Mouse (Mus musculus) embryo, embryonic 11 days (tissue): Measurements from ENCODE around the gene Trappc12.

ENCODE experiments used
- DNase-seq: peaks from one replicate; pipeline ENCODE4 v3.0.0-alpha.2; 2015

Trappc12 gene

DNA sequence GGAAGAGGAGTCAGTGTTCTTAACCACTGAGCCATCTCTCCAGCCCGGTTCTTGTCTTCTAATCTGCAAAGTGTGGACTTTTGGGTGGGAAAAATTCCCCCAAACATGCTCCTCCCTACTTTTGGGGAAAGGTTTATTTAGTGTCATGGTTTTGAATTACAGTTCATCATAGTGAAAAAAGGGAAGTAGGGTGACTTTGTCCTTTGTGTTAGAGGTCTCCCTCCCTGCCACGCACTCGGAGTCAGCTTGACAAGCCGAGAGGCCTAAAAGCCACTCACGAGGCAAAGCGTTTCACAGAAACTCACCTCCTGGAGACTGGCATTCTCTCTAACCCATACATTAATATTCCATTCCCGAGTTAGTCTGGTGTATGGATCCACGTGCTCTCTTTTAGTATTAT lies 17.6 kb downstream of the Trappc12 start:
- no peak for DNase-seq

GRCm38 (mm10) chr12:28727061-28727460 lies 23.2 kb downstream of the Trappc12 start:
- DNase-seq = no peak

GRCm38 (mm10) chr12:28726204-28726603 lies 24.1 kb downstream of the Trappc12 start:
- DNase-seq = no peak

GRCm38 (mm10) chr12:28724366-28724765 lies 25.9 kb downstream of the Trappc12 start:
- DNase-seq = no peak

GRCm38 (mm10) chr12:28718106-28718505 lies 32.2 kb downstream of the Trappc12 start:
- DNase-seq = no peak

DNA sequence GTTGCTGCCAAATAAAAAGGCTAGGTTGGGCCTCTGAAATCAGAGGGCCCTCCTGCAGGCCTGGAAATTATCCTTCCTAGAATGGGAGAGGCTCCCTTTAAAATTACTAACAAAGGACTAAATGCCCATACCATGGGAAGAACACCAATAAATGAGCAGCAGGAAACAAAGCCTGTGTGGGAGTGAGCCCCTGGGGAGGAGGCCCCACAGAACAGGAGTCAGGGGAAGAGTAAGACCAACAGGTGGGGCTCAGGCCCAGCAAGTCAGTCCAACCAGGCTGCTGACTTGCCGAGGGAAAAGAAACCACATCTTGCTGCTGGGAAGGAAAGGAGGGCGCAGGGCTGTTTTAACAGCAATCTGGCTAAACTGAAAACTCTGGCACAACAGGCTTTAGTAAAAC lies 33.2 kb downstream of the Trappc12 start:
- DNase-seq = no peak

DNA sequence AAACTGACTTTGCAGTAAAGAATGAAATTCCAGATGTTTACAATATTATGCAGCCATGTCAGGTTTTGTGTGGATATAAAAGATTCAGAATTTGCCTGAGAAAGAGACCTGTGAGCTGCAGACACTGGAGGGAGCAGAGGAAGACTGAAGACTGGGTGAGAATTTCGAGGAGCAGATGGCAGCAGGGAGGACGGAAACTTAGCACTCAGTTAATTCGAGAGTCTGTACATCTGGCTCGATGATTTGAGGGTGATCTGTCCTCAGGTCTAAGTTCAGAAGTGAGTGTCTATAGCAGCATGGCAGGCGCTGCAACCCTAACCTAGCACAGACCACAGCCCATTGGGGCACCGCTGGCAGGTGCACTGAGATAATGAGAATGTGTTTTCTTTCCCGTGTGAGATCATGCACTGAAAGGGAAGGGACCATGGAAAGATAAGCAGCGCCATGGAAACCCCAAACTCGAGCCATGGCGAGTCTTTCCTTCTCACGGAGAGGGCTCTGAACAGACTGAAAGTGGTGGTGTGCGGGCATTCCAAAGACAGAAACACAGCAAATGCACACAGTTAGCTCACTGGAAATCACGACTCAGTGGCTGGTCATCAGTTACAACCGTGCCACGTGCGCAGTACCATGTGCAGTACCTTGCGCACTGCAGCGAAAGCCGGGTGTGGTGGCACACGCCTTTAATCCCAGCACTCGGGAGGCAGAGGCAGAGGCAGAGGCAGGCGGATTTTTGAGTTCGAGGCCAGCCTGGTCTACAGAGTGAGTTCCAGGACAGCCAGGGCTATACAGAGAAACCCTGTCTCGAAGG lies 35.2 kb downstream of the Trappc12 start:
- DNase-seq = no peak

- no peak for DNase-seq
Observed at GRCm38 (mm10) chr12:28710566-28711185, 39.6 kb downstream of the Trappc12 start.

DNA sequence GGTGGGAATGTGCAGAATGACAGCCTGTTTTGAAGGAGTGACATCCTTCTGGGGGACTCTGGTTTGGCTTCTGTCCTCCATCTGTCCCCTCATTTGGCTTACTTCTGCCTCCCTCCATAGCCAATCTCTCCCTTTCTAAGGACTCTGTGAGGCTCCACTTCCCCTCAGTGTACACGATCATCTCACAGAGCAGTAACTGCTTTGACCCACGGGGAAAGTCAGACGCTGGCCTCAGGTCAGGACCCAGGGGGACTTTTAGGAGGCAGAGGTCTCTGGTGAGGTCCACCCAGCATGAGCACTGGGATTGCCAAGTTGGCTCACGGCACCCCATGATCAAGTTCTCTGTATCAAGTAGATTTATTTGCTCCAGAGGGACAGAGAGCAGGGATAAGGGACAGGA lies 42.1 kb downstream of the Trappc12 start:
- DNase-seq = no peak

DNA sequence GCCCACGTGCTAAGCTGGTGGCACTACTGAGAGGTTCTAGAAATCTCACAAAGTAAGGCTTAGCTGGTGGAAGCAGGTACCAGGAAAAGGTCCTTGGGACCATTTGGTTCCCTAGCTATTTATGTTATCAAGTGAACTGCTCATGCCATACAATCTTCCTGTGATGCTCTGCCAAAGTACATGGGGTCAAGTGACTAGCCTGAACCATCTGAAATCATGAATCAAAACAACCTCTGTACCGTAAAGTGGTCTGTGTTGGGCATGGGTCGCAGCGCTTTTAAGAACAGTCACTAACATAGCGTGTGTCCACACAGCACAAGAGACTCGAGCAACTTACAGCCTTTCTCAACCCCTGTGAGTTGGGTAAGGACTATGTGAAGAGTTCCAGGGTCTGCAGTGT lies 45.1 kb downstream of the Trappc12 start:
- DNase-seq = no peak

- peak; percentile 66 for DNase-seq
Observed at GRCm38 (mm10) chr12:28704381-28704780, 45.9 kb downstream of the Trappc12 start.

- no peak for DNase-seq
Observed at GRCm38 (mm10) chr12:28701302-28701701, 49.0 kb downstream of the Trappc12 start.

- DNase-seq = no peak
Observed at GRCm38 (mm10) chr12:28700561-28701025, 49.7 kb downstream of the Trappc12 start.

GRCm38 (mm10) chr12:28700101-28700511 lies 50.2 kb downstream of the Trappc12 start:
- DNase-seq = no peak

DNA sequence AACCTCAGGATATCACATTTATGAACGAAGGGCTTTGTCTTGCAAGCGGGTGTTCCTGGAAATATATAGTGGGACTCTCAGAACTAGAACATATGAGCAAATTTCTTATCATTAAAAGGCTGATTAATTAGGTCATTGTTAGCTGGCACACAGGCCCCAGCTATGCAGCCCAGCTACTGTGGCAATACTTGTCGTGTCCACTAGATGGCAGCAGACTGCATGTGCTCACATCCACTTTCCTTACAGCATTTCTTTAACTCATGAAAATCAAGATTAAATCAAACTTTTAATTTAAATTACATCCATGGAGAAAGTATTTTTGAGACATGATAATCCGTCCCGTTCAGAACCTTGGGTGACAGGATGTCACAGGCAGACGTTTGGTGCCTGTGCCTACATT lies 50.6 kb downstream of the Trappc12 start:
- DNase-seq = peak; percentile 75

DNA sequence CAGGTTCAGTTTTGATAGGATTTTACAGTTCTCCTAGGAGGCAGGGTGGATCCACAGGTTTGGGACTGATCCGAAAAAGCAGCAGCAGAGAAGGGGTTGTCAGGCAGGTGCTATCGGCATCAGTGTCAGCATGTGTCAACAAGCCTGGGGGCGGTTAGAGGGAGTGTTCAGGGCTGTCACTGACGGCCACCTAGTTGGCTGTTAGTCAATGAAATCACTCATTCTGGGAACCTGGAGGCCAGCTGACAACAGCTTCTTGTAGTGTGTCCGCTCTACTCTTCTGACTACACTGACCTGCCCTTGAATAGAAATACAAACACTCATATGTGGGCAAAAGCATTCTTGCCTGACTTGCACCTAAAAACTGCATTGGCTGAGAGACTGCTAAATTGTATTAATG lies 51.2 kb downstream of the Trappc12 start:
- DNase-seq = no peak

DNA sequence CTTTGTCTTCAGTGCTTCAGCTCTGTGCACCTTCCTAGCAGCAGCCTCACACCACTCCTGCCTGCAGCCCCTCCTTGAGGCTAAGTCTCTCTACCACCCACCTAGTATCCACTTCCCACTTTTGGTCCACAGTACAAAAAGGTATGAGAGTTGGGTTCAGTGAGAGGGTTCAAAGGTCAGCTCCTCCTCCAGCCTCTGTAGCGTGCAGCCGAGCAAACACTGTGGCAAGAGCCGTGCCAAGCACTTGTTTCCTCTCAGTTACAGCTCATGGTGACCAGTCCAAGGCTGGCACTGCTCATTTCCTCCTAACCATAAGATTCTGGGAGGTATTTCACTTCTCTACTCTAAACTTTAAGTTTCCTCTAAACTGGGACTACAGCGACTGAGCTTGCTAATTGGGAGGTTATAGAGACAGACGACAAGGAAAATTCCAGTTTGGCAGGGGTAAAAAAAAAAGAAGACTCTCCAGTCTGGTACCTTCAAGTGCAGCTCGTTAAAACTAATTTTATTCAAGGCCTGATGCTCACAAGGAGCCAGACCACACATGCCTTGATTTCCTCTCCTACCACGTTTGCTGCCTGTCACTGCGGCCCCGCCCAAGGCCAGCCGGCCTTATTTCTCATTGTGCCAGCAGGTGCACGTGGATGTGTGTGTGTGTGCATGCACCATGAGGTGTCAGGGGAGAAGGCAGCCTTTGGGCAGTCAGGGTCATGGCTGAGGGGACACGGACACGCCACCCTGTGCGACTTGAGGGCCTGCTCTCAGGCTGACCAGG lies 52.3 kb downstream of the Trappc12 start:
- DNase-seq = no peak

DNA sequence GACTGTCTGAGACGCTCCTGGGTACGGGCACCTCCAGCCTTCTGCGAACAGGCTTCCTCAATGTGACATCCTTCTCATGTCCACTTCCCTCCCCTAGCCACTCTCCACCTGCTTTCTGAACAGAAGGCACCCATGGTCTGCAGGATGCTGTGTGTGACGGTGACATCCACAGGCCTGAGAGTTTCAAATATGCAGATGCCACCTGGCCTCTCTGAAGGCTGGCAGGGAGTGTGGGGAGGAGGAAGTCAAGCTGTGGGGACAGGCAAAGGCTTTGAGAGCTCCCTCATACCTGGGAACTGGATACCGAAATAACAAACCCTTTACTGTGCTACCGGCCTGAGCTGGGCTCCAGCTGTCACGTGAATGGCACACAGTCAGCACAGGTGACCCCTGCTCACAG lies 55.5 kb downstream of the Trappc12 start:
- DNase-seq = no peak

GRCm38 (mm10) chr12:28694231-28694630 lies 56.0 kb downstream of the Trappc12 start:
- no peak for DNase-seq

- no peak for DNase-seq
Observed at GRCm38 (mm10) chr12:28693738-28694137, 56.5 kb downstream of the Trappc12 start.

DNA sequence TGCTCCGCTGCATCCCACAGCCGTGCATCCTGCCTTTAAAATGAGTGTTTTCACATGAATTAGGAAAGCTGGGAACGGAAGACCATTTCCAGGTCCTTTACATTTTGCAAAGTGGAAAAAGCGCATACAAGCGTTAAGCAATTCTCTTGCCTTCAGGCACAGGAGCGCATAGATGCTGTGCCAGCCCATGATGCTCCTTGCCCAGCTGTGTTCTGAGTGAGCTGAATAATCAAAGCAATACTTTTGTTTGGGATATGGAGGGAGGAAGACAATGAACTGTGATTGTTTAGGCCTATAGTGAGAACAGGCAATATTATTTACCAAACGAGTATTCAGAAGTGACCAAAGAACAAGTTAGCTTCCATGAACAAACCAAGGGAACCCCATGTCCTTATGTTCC lies 59.5 kb downstream of the Trappc12 start:
- DNase-seq = no peak

- DNase-seq = no peak
Observed at GRCm38 (mm10) chr12:28688996-28689395, 61.3 kb downstream of the Trappc12 start.

GRCm38 (mm10) chr12:28686199-28686879 lies 63.9 kb downstream of the Trappc12 start:
- DNase-seq = peak; percentile 17
